Mouse (Mus musculus): Measurements from ENCODE around the gene Camsap3. TPM values are rescaled to one million over a fixed set of nuclear protein-coding genes. Genes with fewer than 3 reads are reported as not detected.

The Camsap3 gene
- polyA plus RNA-seq, 1 experiment from 2014 or later: 6.5 TPM

- Histone ChIP-seq H3K27me3 (replicated peaks; ENCODE audit: insufficient read depth, low read length) (no peaks in the 10 kb centered on the region), H3K36me3 (ENCODE audit: insufficient read depth, low read length) (no peaks in the 10 kb centered on the region), H3K4me1 (ENCODE audit: insufficient read depth, low read depth, low read length) (no peaks in the 10 kb centered on the region), H3K4me2 (replicated peaks; ENCODE audit: low read depth, low read length) (no peak overlapping the region), H3K9me3 (ENCODE audit: low read length) (no peaks in the 10 kb centered on the region), H3K9ac (replicated peaks; ENCODE audit: low read depth) (no peak overlapping the region), H3K4me3 (ENCODE audit: low read depth, low read length) (no peak overlapping the region), H3K27ac (ENCODE audit: low read length) (no peak overlapping the region)
- peak; percentile 85 for ATAC-seq
- DNase-seq (ENCODE audit: low spot score): peak; percentile 67
- peak; percentile 27 for TF ChIP-seq EP300 (IDR thresholded peaks at IDR 0.05)
- TF ChIP-seq CTCF (IDR thresholded peaks at IDR 0.05): no peak
- WGBS: 60% methylated on average over 2 of the region's 2 CpGs
Observed at GRCm38 (mm10) chr8:3594466-3594865, 7.4 kb downstream of the Camsap3 start.

- Histone ChIP-seq H3K27ac (ENCODE audit: low read length) (no peak overlapping the region), H3K4me2 (replicated peaks; ENCODE audit: low read depth, low read length) (no peak overlapping the region), H3K4me1 (ENCODE audit: insufficient read depth, low read depth, low read length) (no peaks in the 10 kb centered on the region), H3K9me3 (ENCODE audit: low read length) (no peaks in the 10 kb centered on the region), H3K36me3 (ENCODE audit: insufficient read depth, low read length) (no peaks in the 10 kb centered on the region), H3K9ac (replicated peaks; ENCODE audit: low read depth) (no peak overlapping the region), H3K27me3 (replicated peaks; ENCODE audit: insufficient read depth, low read length) (no peaks in the 10 kb centered on the region), H3K4me3 (ENCODE audit: low read depth, low read length) (no peak overlapping the region)
- ATAC-seq: no peak
- 70% methylated on average over 3 of the region's 3 CpGs for WGBS
- TF ChIP-seq CTCF (IDR thresholded peaks at IDR 0.05): no peak
- no peak for TF ChIP-seq EP300 (IDR thresholded peaks at IDR 0.05)
- no peak for DNase-seq (ENCODE audit: low spot score)
Observed at GRCm38 (mm10) chr8:3598054-3598453, 11.0 kb downstream of the Camsap3 start.

GRCm38 (mm10) chr8:3599219-3599618 lies 12.1 kb downstream of the Camsap3 start:
- Histone ChIP-seq H3K4me2 (replicated peaks; ENCODE audit: low read depth, low read length) (no peak overlapping the region), H3K4me1 (ENCODE audit: insufficient read depth, low read depth, low read length) (no peaks in the 10 kb centered on the region), H3K4me3 (ENCODE audit: low read depth, low read length) (no peak overlapping the region), H3K36me3 (ENCODE audit: insufficient read depth, low read length) (no peaks in the 10 kb centered on the region), H3K27ac (ENCODE audit: low read length) (no peak overlapping the region), H3K9ac (replicated peaks; ENCODE audit: low read depth) (no peak overlapping the region), H3K27me3 (replicated peaks; ENCODE audit: insufficient read depth, low read length) (no peaks in the 10 kb centered on the region), H3K9me3 (ENCODE audit: low read length) (no peaks in the 10 kb centered on the region)
- ATAC-seq (no peak), DNase-seq (ENCODE audit: low spot score) (no peak)
- TF ChIP-seq CTCF (IDR thresholded peaks at IDR 0.05) (no peak), EP300 (IDR thresholded peaks at IDR 0.05) (no peak)
- 50% methylated on average over 1 of the region's 1 CpGs for WGBS

GRCm38 (mm10) chr8:3600401-3600800 lies 13.3 kb downstream of the Camsap3 start:
- Histone ChIP-seq H3K36me3 (ENCODE audit: insufficient read depth, low read length) (no peaks in the 10 kb centered on the region), H3K27ac (ENCODE audit: low read length) (no peak overlapping the region), H3K9ac (replicated peaks; ENCODE audit: low read depth) (no peak overlapping the region), H3K27me3 (replicated peaks; ENCODE audit: insufficient read depth, low read length) (no peaks in the 10 kb centered on the region), H3K4me1 (ENCODE audit: insufficient read depth, low read depth, low read length) (no peaks in the 10 kb centered on the region), H3K9me3 (ENCODE audit: low read length) (no peaks in the 10 kb centered on the region), H3K4me3 (ENCODE audit: low read depth, low read length) (no peak overlapping the region), H3K4me2 (replicated peaks; ENCODE audit: low read depth, low read length) (no peak overlapping the region)
- peak; percentile 39 for ATAC-seq
- peak; percentile 47 for DNase-seq (ENCODE audit: low spot score)
- TF ChIP-seq EP300 (IDR thresholded peaks at IDR 0.05) (no peak), CTCF (IDR thresholded peaks at IDR 0.05) (no peak)
- WGBS: 59% methylated on average over 6 of the region's 6 CpGs

- 61% methylated on average over 13 of the region's 13 CpGs for WGBS
- Histone ChIP-seq H3K4me1 (ENCODE audit: insufficient read depth, low read depth, low read length) (no peaks in the 10 kb centered on the region), H3K36me3 (ENCODE audit: insufficient read depth, low read length) (no peaks in the 10 kb centered on the region), H3K4me2 (replicated peaks; ENCODE audit: low read depth, low read length) (no peak overlapping the region), H3K27ac (ENCODE audit: low read length) (no peak overlapping the region), H3K9ac (replicated peaks; ENCODE audit: low read depth) (no peak overlapping the region), H3K27me3 (replicated peaks; ENCODE audit: insufficient read depth, low read length) (no peaks in the 10 kb centered on the region), H3K4me3 (ENCODE audit: low read depth, low read length) (no peak overlapping the region), H3K9me3 (ENCODE audit: low read length) (no peaks in the 10 kb centered on the region)
- TF ChIP-seq EP300 (IDR thresholded peaks at IDR 0.05) (no peak), CTCF (IDR thresholded peaks at IDR 0.05) (no peak)
- ATAC-seq: no peak
- DNase-seq (ENCODE audit: low spot score): no peak
Observed at GRCm38 (mm10) chr8:3603439-3603838, 16.3 kb downstream of the Camsap3 start.

- Histone ChIP-seq H3K9ac (replicated peaks; ENCODE audit: low read depth) (no peak overlapping the region), H3K27ac (ENCODE audit: low read length) (no peak overlapping the region), H3K27me3 (replicated peaks; ENCODE audit: insufficient read depth, low read length) (no peaks in the 10 kb centered on the region), H3K4me1 (ENCODE audit: insufficient read depth, low read depth, low read length) (no peaks in the 10 kb centered on the region), H3K36me3 (ENCODE audit: insufficient read depth, low read length) (peaks cover 5% of the 10 kb centered on the region; the same call in 1 of the 2 replicates), H3K4me3 (ENCODE audit: low read depth, low read length) (no peak overlapping the region), H3K4me2 (replicated peaks; ENCODE audit: low read depth, low read length) (no peak overlapping the region), H3K9me3 (ENCODE audit: low read length) (no peaks in the 10 kb centered on the region)
- ATAC-seq (peak; percentile 29; the same call in 1 of the 2 replicates), DNase-seq (ENCODE audit: low spot score) (peak; percentile 33)
- 47% methylated on average over 16 of the region's 16 CpGs for WGBS
- no peak for TF ChIP-seq EP300 (IDR thresholded peaks at IDR 0.05)
- TF ChIP-seq CTCF (IDR thresholded peaks at IDR 0.05): no peak
Observed at GRCm38 (mm10) chr8:3606593-3606992, 19.5 kb downstream of the Camsap3 start.

- H3K9me3 ChIP-seq (ENCODE audit: low read length): no peaks in the 10 kb centered on the region
- H3K9ac ChIP-seq (replicated peaks; ENCODE audit: low read depth): no peak overlapping the region
- 88% methylated on average over 7 of the region's 7 CpGs for WGBS
- no peaks in the 10 kb centered on the region for H3K4me1 ChIP-seq (ENCODE audit: insufficient read depth, low read depth, low read length)
- H3K36me3 ChIP-seq (ENCODE audit: insufficient read depth, low read length): peaks cover 14% of the 10 kb centered on the region
- H3K27me3 ChIP-seq (replicated peaks; ENCODE audit: insufficient read depth, low read length): no peaks in the 10 kb centered on the region
- DNase-seq (ENCODE audit: low spot score) (no peak), ATAC-seq (no peak)
- no peak overlapping the region for H3K27ac ChIP-seq (ENCODE audit: low read length)
- no peak for TF ChIP-seq EP300 (IDR thresholded peaks at IDR 0.05)
- no peak for TF ChIP-seq CTCF (IDR thresholded peaks at IDR 0.05)
- H3K4me3 ChIP-seq (ENCODE audit: low read depth, low read length): no peak overlapping the region
- no peak overlapping the region for H3K4me2 ChIP-seq (replicated peaks; ENCODE audit: low read depth, low read length)
Observed at GRCm38 (mm10) chr8:3607822-3608221, 20.7 kb downstream of the Camsap3 start.

All from lung, postnatal 0 days (tissue).